Mouse (Mus musculus) kidney, embryonic 16.5 days (tissue): Measurements from ENCODE around the gene Trpc4ap. TPM values are rescaled to one million over a fixed set of nuclear protein-coding genes. Genes with fewer than 3 reads are reported as not detected.
A peak's percentile ranks its signal among the peaks of the same experiment; 100 is the strongest.
"Not testable (repeated sequence)": the region's sequence is repeated elsewhere in the genome, so short reads cannot be mapped to it uniquely, and the experiment has no call there.

Experiments
- ATAC-seq: fragments of 200-750 bp; cut with Nextera tagmentation; 2 replicates; pipeline ENCODE4 v1.8.0; 2017; ENCODE audit warnings: moderate TSS enrichment; ENCODE audit not compliant: low FRiP score, low TSS enrichment
- H3K27ac ChIP-seq: fragments of 300-500 bp; sonication (generic); 2 replicates; pipeline ENCODE4 v1.5.1; 2014; ENCODE audit warnings: low read length
- H3K27me3 ChIP-seq: fragments of 300-500 bp; sonication (generic); 2 replicates; pipeline ENCODE4 v1.6.1; 2014; ENCODE audit warnings: low read length, control low read depth, mixed read lengths; ENCODE audit not compliant: insufficient read depth
- H3K36me3 ChIP-seq: fragments of 300-500 bp; sonication (generic); 2 replicates; pipeline ENCODE4 v1.6.1; 2014; ENCODE audit warnings: low read length, control low read depth, mixed read lengths; ENCODE audit not compliant: insufficient read depth
- H3K4me1 ChIP-seq: fragments of 300-500 bp; sonication (generic); 2 replicates; pipeline ENCODE4 v1.6.1; 2014; ENCODE audit warnings: low read length, control low read depth, mixed read lengths; ENCODE audit not compliant: insufficient read depth
- H3K4me2 ChIP-seq: fragments of 300-500 bp; sonication (generic); replicated peaks from 2 replicates; pipeline ENCODE4 v1.6.1; 2014; ENCODE audit warnings: low read depth, low read length
- H3K4me3 ChIP-seq: fragments of 300-500 bp; sonication (generic); 2 replicates; pipeline ENCODE4 v1.5.1; 2014; ENCODE audit warnings: mild to moderate bottlenecking, low read length
- H3K9ac ChIP-seq: fragments of 300-500 bp; sonication (generic); replicated peaks from 2 replicates; pipeline ENCODE4 v1.6.1; 2014; ENCODE audit warnings: low read length
- H3K9me3 ChIP-seq: fragments of 300-500 bp; sonication (generic); 2 replicates; pipeline ENCODE4 v1.6.1; 2016; ENCODE audit warnings: low read length, control low read depth
- WGBS: fragments of 180-500 bp; shearing (Covaris S2); extraction: QIAGEN DNeasy Blood & Tissue Kit; methylation state at CpG from one replicate; pipeline ENCODE4 v1.1.7; 2014; 5-methylcytosine and 5-hydroxymethylcytosine counted together
- polyA plus RNA-seq: library from polyadenylated mRNA; unstranded; fragments of >200 nt; fragmentation: Nextera tagmentation; extraction: Ambion mirVana; gene quantifications from 2 replicates; pipeline ENCODE4 v1.2.1, GENCODE M21; 2015

Gene Trpc4ap
- polyA plus RNA-seq, 1 experiment from 2014 or later: 135 TPM

DNA sequence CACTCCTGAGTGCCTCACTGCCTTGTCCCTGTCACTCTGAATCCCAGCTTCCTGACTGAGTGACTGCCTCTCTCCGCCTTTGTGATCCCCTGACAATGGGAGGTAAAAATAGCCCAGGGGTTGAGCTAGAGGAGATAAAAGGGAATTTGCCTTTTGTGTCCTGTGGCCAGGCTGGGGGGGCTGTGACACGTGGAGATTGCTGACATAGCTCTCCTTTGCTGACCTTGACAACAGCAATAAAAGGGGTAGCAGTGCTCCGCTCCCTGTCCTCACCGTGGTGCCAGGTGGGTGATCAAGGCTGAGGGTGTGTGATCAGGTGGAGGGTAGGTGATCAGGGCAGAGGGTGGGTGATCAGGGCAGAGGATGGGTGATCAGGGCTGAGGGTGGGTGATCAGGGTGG is 81.2 kb downstream of the Trpc4ap start, which contains the start of gene Myh7b:
TSS of gene Myh7b (plus strand) at position 235 of the 400 bp plus-strand sequence.
- no peak within 1 kb of the TSS for H3K4me2 ChIP-seq
- H3K27me3 ChIP-seq: peaks cover 3% of the 10 kb centered on the region; the same call in 1 of the 2 replicates
- no peaks in the 10 kb centered on the region for H3K36me3 ChIP-seq
- H3K9ac ChIP-seq: no peak within 1 kb of the TSS
- H3K4me3 ChIP-seq: no peak within 1 kb of the TSS
- 32% methylated on average over 4 of the region's 4 CpGs for WGBS
- H3K27ac ChIP-seq: no peak within 1 kb of the TSS
- H3K4me1 ChIP-seq: peaks cover 5% of the 10 kb centered on the region; the same call in 1 of the 2 replicates
- H3K9me3 ChIP-seq: no peaks in the 10 kb centered on the region
- ATAC-seq: no peak

DNA sequence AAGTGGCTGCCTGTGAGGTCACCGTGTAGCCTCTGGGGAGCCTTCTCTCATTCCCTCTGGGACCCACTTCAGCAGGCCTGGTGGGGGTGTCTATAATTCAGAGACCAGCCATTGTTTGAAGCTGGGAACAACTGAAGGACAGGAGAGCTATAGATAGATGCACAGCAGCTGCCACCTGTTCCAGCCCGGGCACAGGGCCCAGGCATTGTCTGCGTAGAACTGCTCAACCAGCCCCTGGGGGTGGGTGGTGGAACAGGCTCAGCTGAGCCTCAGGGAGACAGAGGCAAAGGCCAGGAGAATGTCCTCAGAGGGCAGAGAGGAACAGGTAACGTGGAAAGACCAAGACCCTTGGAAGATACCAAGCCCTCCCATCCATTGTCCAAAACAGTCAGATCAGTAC is 85.8 kb downstream of the Trpc4ap start:
- WGBS: 85% methylated on average over 4 of the region's 4 CpGs
- ATAC-seq: no peak
- peaks cover 4% of the 10 kb centered on the region; the same call in 1 of the 2 replicates for H3K4me1 ChIP-seq
- H3K4me2 ChIP-seq: no peak overlapping the region
- no peaks in the 10 kb centered on the region for H3K36me3 ChIP-seq
- no peak overlapping the region for H3K4me3 ChIP-seq
- no peak overlapping the region for H3K27ac ChIP-seq
- H3K27me3 ChIP-seq: no peaks in the 10 kb centered on the region
- no peaks in the 10 kb centered on the region for H3K9me3 ChIP-seq
- no peak overlapping the region for H3K9ac ChIP-seq

DNA sequence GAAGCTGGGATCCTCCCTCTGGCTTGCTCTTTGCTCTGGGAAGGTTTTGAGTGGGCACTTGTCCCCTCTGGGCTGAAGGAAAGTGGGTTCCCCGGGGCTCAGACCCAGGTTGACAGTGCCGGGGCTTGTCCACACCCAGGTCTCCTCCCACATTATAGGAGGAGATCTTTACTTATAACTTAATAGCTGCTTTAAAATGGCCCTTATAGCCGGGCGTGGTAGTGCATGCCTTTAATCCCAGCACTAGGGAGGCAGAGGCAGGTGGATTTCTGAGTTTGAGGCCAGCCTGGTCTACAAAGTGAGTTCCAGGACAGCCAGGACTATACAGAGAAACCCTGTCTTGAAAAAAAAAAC is 87.0 kb downstream of the Trpc4ap start:
- not testable (repeated sequence) for ATAC-seq, H3K4me3 ChIP-seq, H3K27me3 ChIP-seq, H3K36me3 ChIP-seq, H3K27ac ChIP-seq, H3K9me3 ChIP-seq, H3K4me2 ChIP-seq, H3K4me1 ChIP-seq, H3K9ac ChIP-seq
- 60% methylated on average over 4 of the region's 4 CpGs for WGBS

DNA sequence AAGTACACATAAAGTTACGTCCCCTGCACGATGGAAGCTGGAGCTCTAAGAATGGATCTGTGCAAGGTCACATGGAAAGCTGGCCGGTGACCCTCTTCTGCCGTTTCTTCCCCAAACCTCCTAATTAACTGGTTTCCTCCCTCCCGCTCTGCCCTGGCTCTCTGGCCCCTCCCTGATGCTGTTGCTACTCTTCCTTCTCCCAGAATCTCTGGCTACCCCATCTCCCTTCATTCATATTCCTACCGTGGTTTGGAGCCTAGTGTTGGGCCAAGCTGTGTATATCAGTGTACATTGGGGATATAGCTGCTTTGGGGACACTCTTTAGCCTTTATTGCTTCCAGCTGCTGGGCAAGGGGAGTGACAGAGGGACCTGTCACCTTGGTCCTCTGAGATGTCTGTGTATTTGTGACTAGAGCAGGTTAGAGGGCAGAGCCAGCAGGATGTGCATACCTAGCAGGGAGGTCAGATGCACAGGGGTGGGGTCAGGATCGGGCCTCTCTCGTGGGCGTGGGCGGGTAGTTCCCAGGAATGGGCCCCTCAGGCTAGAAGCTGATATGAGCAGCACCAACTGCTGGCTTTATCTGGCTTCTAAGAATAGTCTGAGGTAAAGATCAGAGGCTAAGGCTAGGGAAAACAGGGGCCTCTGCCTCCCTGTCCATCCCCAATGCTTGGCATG is 87.5 kb downstream of the Trpc4ap start:
- Histone ChIP-seq H3K27ac (no peak overlapping the region), H3K9ac (no peak overlapping the region), H3K4me2 (no peak overlapping the region), H3K9me3 (no peaks in the 10 kb centered on the region), H3K36me3 (no peaks in the 10 kb centered on the region), H3K4me1 (peaks cover 4% of the 10 kb centered on the region; the same call in 1 of the 2 replicates), H3K4me3 (no peak overlapping the region), H3K27me3 (no peaks in the 10 kb centered on the region)
- ATAC-seq: no peak
- 17% methylated on average over 10 of the region's 10 CpGs for WGBS

DNA sequence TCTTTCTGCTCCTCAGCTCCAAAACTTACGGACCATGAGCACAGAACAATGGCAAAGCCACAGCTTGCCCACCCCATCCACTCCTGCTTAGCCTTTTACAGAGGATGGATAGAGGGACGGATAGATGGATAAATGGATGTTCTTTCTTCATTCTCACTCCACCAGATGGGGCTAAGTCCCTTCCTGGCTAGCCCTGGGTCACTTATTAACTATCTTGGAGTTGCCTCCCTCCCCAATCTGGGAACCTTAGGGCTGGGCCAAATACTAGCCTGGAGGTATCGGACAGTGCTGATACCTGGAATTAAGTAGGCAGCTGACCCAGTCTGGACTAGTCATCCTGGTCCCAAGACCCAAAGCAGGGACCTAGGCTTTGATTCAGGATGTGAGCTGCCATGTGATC is 88.5 kb downstream of the Trpc4ap start:
- ATAC-seq: no peak; the same call in 1 of the 2 replicates

DNA sequence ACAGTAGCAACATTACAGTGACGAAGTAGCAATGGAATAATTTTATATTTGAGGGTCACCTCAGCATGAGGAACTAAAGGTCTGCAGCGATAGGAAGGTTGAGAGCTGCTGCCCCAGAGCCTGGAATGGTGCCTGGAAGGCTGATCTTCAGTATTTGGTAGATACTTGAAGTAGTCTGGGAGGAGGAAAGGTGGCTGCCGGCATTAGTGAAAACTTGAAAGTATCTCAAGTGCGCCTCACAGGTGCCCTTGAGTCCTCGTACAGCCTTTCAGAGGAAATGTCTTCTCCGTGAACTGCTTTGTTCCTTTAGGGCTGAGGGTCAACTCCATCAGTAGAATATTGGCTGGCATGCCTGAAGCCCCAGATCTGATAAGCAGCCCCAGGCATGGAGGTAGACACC is 96.7 kb downstream of the Trpc4ap start:
- Histone ChIP-seq H3K9me3 (no peaks in the 10 kb centered on the region), H3K36me3 (no peaks in the 10 kb centered on the region), H3K4me2 (no peak overlapping the region), H3K4me3 (no peak overlapping the region), H3K4me1 (peaks cover 11% of the 10 kb centered on the region), H3K27me3 (no peaks in the 10 kb centered on the region), H3K27ac (no peak overlapping the region), H3K9ac (no peak overlapping the region)
- WGBS: 85% methylated on average over 6 of the region's 6 CpGs
- ATAC-seq: no peak

More for the DNA sequence above, 88.5 kb downstream of the Trpc4ap start:
- Histone ChIP-seq H3K4me2 (no peak overlapping the region), H3K9ac (no peak overlapping the region), H3K9me3 (no peaks in the 10 kb centered on the region), H3K4me1 (peaks cover 4% of the 10 kb centered on the region; the same call in 1 of the 2 replicates), H3K27ac (no peak overlapping the region), H3K4me3 (no peak overlapping the region), H3K27me3 (no peaks in the 10 kb centered on the region), H3K36me3 (no peaks in the 10 kb centered on the region)
- 72% methylated on average over 3 of the region's 3 CpGs for WGBS

DNA sequence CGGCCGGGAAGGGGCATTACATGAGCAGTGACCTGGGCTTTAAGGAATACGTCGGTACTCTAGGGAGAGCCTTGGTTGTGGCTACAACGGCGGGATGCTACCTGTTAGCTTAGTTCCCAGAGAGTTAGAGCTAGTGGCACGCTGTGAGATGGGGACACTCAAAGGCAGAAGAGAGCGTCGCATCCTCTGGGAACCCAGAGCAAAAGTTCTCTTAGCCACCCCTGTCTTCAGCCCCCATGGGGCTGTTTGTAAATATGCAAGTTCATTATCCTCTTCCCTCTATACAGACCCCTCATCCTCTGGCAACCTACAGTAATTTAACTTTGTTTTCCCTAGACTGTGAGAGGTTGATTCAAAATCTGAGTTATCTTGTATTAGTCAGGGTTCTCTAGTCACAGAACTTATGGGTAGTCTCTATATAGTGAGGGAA is 99.3 kb downstream of the Trpc4ap start:
- H3K27ac ChIP-seq: peak overlapping the region; percentile 71
- peak overlapping the region; percentile 78 for H3K9ac ChIP-seq
- under 1% methylated on average over 9 of the region's 9 CpGs for WGBS
- no peaks in the 10 kb centered on the region for H3K27me3 ChIP-seq
- ATAC-seq: no peak
- H3K4me2 ChIP-seq: peak overlapping the region; percentile 81
- H3K4me1 ChIP-seq: peaks cover 11% of the 10 kb centered on the region
- H3K9me3 ChIP-seq: no peaks in the 10 kb centered on the region
- H3K36me3 ChIP-seq: no peaks in the 10 kb centered on the region
- peak overlapping the region; percentile 67 for H3K4me3 ChIP-seq

DNA sequence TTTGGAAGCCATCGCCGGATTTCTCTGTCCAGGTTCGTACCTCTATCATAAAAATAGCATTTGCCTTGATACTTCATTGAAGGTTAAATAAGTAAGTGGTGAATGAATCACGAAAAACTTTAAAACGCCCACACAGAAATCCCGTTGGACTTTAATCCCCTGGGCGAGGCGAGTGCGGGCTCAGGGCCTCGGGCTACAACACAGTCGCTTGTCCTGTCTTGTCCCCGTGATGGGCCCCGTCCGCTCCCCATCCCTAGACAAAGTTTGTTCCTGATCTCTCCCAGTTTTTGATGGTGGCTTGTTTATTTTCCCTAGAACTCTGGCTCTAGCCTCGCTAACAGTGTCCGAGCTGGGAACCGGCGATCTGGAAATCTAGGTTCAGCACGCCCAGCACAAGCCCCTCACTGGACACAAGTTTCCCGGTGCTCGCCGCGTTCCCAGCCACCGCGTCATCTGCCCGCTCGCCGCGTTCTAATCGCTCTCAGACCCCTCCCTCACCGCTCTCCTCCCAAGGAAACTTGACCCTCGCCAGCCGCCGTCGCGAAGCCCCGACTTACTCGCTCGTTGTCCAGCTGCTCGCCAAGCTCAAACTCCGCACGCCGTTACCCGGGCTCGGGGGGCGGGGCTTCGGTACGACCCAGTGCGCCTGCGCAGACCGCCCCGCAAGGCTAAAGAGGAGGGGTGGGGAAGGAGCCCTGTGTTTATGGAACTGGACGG is 99.9 kb downstream of the Trpc4ap start, which contains the start of gene Gss:
TSS of gene Gss (minus strand) at position 674 of the 717 bp plus-strand sequence.
- H3K36me3 ChIP-seq: no peaks in the 10 kb centered on the region
- H3K4me2 ChIP-seq: peak within 1 kb of the TSS; percentile 81
- H3K27ac ChIP-seq: peak within 1 kb of the TSS; percentile 89
- ATAC-seq: peak; percentile 94
- peak within 1 kb of the TSS; percentile 82 for H3K9ac ChIP-seq
- peaks cover 11% of the 10 kb centered on the region for H3K4me1 ChIP-seq
- peak within 1 kb of the TSS; percentile 67 for H3K4me3 ChIP-seq
- WGBS: under 1% methylated on average over 53 of the region's 53 CpGs
- no peaks in the 10 kb centered on the region for H3K9me3 ChIP-seq
- no peaks in the 10 kb centered on the region for H3K27me3 ChIP-seq

DNA sequence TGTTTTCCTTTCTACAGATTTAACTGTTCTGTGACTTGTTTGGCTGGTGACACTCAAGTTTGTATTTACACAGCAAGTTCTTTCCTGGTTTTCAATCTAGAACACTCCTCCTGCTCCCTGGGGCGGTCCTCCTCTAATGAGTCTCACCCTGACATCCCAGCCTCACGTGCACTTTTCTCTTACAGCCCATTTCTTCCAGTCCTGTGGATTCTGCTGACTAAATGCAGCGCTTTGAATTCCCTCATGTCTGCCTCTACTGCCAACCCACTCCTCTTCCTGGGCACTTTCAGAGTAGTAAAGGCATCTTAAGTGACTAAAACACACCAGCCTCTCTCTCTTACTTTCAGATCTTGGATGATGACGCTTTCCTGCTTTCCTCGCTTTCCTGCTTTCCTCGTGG is 100.5 kb downstream of the Trpc4ap start:
- Histone ChIP-seq H3K27ac (peak overlapping the region; percentile 89), H3K9ac (peak overlapping the region; percentile 82), H3K36me3 (no peaks in the 10 kb centered on the region), H3K4me2 (peak overlapping the region; percentile 81), H3K4me3 (peak overlapping the region; percentile 67), H3K9me3 (no peaks in the 10 kb centered on the region), H3K4me1 (peaks cover 11% of the 10 kb centered on the region), H3K27me3 (no peaks in the 10 kb centered on the region)
- 1% methylated on average over 6 of the region's 6 CpGs for WGBS
- peak; percentile 10; the same call in 1 of the 2 replicates for ATAC-seq

DNA sequence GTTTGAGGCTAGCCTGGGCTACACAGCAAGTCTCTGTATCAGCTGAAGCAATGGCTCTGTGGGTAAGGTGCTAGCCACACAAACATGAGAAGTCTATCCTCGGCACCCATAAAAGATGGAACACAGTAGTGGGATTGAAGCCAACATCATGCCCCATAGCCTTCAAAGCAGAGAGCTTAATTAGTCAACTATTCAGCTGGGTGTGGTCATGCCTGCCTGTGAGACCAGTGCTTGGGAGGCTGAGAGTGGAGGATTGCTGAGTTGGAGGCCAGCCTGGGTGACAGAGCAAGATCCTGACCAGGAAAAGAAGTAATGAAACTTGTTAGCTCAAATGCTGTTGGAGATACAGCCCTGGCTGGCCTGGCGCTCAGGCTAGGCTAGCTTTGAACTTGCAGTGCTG is 101.3 kb downstream of the Trpc4ap start:
- peaks cover 11% of the 10 kb centered on the region for H3K4me1 ChIP-seq
- no peaks in the 10 kb centered on the region for H3K9me3 ChIP-seq
- H3K36me3 ChIP-seq: no peaks in the 10 kb centered on the region
- no peak overlapping the region for H3K4me3 ChIP-seq
- H3K27me3 ChIP-seq: no peaks in the 10 kb centered on the region
- ATAC-seq: no peak
- WGBS: 89% methylated on average over 2 of the region's 2 CpGs
- 0 out of 2 replicates have a peak overlapping the region, but pooled peaks have one; percentile 82 for H3K9ac ChIP-seq
- no peak overlapping the region for H3K27ac ChIP-seq
- H3K4me2 ChIP-seq: no peak overlapping the region
